Mouse (Mus musculus) bone marrow, adult 2 months (tissue): ENCODE measurements around the gene Itgb5. TPM values are rescaled to one million over a fixed set of nuclear protein-coding genes. Genes with fewer than 3 reads are reported as not detected.

Experiments used
- H3K27ac ChIP-seq: fragments of 200-500 bp; 2 replicates; pipeline ENCODE4 v1.5.1; 2012; ENCODE audit warnings: low read depth, mild to moderate bottlenecking, control low read depth, inconsistent platforms, low read length; ENCODE audit not compliant: control insufficient read depth, poor library complexity, insufficient read depth
- H3K4me1 ChIP-seq: fragments of 200-500 bp; 2 replicates; pipeline ENCODE4 v1.6.1; 2011; ENCODE audit warnings: low read length; ENCODE audit not compliant: control insufficient read depth, insufficient read depth
- H3K4me3 ChIP-seq: fragments of 200-500 bp; replicated peaks from 2 replicates; pipeline ENCODE3; 2011; ENCODE audit warnings: mild to moderate bottlenecking, low read depth, low read length, control low read depth; ENCODE audit not compliant: control insufficient read depth
- CTCF ChIP-seq: fragments of 200-500 bp; IDR thresholded peaks from 2 replicates; pipeline ENCODE4 v1.5.1; 2011; ENCODE audit warnings: low read length, control low read depth; ENCODE audit not compliant: control insufficient read depth, insufficient read depth
- POLR2A ChIP-seq: fragments of 200-500 bp; IDR thresholded peaks from 2 replicates; pipeline ENCODE4 v1.6.1; 2011; ENCODE audit warnings: low read depth, mild to moderate bottlenecking, control low read depth, low read length, borderline replicate concordance; ENCODE audit not compliant: control insufficient read depth
- WGBS: fragments of 180-500 bp; shearing (Covaris S2); methylation state at CpG from one replicate; pipeline ENCODE4 v1.1.7; 2018; 5-methylcytosine and 5-hydroxymethylcytosine counted together
- polyA plus RNA-seq: library from polyadenylated mRNA; stranded (reverse); fragments of >200 nt; gene quantifications from 2 replicates; pipeline ENCODE4 v1.2.4, GENCODE M21; 2011; ENCODE audit warnings: low replicate concordance; ENCODE audit not compliant: missing spikeins, insufficient read depth, insufficient read length

The Itgb5 gene
- polyA plus RNA-seq, 1 experiment = 31.1 TPM

DNA sequence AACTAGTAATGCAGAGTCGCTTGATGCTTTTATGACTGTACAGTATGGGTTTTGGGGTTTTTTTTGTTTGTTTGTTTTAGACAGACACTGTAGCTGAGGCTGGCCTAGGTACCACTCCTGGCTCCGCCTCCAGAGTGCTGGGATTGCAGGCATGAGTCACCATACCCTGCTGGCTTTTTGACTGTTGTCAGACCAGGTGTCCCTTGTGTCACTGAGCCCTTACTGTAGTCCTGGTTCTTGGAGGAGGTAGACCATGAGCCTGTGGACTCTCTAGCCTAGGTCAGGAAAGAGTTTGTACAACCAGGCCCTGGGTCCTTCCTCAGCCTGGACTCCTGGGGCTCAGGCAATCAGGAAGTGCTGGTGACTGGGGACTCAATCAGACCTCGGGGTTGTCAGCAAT lies 7.7 kb downstream of the Itgb5 start:
- Histone ChIP-seq H3K4me1 (no peaks in the 10 kb centered on the region; the same call in 1 of the 2 replicates), H3K4me3 (no peak overlapping the region), H3K27ac (no peak overlapping the region)
- WGBS = 51% methylated on average over 3 of the region's 3 CpGs
- TF ChIP-seq POLR2A (no peak), CTCF (no peak)

DNA sequence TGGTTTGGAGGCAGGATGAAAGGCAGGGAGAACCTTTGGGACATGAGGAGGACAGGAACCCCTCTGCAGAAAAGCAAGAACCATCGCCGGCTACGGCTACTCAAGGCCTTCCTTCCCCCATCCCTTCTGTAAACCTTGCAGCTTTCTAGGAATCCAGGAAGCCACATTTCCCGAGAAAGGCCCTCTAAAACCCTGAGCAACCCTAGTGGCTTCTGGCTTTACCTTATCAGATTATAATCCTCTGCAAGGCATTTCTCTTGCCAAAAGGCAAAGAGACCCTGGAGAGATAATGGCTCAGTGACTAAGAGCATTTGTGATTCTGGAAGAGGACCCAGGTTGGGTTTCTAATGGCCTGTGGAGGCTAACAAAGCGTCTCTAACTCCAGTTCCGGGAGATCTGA lies 11.2 kb downstream of the Itgb5 start:
- TF ChIP-seq POLR2A (no peak), CTCF (no peak)
- no peak overlapping the region for H3K27ac ChIP-seq
- H3K4me1 ChIP-seq = no peaks in the 10 kb centered on the region; the same call in 1 of the 2 replicates
- WGBS = 58% methylated on average over 6 of the region's 6 CpGs
- no peak overlapping the region for H3K4me3 ChIP-seq

DNA sequence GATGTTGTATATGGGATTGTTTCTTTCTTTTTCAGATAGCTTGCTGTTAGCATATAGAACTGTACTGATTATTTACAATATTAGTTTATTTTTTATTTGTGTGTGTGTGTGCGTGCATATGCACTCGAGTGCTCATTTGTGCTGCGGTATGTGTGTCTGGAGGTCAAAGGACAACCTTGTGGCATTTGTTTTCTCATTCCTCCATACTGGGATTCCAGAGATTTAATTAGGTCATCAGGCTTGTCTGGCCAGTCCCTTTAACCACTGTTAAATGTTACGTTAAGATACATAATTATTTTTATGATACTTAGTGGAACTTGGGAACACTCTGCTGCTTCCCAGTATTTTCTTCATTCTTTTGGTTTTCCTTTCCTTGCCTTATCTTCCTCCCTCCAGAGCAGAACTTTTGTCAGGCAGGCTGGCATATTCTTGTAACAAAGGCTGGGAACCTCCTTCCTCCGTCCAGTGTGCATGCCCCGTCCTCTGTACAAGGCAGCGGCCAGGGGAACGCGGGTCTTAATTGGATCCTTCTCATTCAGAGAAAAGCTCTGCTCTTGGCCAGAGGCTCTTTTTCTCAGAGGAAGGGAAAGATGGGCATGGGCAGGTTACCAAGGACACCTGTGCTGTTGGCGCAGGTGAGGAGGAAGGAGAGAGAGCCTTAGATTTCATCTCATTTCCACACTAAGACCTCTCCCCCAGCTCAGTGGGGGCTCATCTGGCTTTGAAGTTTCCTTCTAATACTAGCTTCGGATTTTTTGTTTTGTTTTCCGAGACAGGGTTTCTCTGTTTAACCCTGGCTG lies 12.8 kb downstream of the Itgb5 start:
- Histone ChIP-seq H3K4me1 (no peaks in the 10 kb centered on the region), H3K27ac (no peak overlapping the region), H3K4me3 (no peak overlapping the region)
- 88% methylated on average over 12 of the region's 12 CpGs for WGBS
- TF ChIP-seq CTCF = no peak
- TF ChIP-seq POLR2A = no peak

DNA sequence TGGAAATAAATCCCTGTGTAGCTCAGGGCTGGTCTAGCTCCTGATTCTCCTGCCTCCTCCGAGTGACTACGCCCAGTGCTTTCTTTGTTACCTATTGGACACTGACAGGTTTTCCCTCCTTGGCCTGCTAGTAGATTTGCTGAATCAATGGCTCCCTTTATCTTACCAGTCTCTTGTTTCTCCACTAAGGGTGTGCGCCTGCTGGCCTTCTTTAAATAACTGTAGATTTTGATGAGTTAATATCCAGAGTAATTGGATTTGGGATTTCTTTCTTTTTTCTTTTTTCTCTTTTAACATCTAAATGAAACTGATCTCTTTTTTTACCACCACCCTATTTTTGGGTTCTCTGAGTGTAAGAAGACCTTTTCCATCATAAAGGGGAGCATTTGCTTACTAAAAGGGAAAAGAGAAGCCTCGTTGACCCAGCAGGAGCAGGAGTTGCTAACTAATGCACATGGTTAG lies 14.7 kb downstream of the Itgb5 start:
- no peak overlapping the region for H3K4me3 ChIP-seq
- 72% methylated on average over 4 of the region's 4 CpGs for WGBS
- H3K4me1 ChIP-seq = no peaks in the 10 kb centered on the region
- H3K27ac ChIP-seq = no peak overlapping the region
- no peak for TF ChIP-seq POLR2A
- TF ChIP-seq CTCF = no peak

DNA sequence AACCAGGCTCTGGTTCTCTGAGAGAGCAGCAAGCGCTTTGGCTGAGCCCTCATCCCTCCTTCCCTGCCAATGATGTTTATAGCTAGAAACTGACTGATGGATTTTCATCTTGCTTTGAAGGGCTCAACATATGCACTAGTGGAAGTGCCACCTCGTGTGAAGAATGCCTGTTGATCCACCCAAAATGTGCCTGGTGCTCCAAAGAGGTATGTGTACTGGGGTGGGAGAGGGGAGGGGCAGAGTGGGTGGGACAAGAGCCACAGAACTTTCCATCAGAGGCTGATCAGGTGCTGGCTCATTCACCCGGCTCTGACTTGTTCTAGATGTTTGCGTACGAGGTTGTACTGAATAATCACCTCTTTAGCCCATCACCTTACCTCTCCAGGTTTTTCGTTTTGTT lies 15.4 kb downstream of the Itgb5 start:
- no peak overlapping the region for H3K4me3 ChIP-seq
- TF ChIP-seq POLR2A = no peak
- TF ChIP-seq CTCF = no peak
- no peak overlapping the region for H3K27ac ChIP-seq
- WGBS = 86% methylated on average over 6 of the region's 6 CpGs
- no peaks in the 10 kb centered on the region for H3K4me1 ChIP-seq

DNA sequence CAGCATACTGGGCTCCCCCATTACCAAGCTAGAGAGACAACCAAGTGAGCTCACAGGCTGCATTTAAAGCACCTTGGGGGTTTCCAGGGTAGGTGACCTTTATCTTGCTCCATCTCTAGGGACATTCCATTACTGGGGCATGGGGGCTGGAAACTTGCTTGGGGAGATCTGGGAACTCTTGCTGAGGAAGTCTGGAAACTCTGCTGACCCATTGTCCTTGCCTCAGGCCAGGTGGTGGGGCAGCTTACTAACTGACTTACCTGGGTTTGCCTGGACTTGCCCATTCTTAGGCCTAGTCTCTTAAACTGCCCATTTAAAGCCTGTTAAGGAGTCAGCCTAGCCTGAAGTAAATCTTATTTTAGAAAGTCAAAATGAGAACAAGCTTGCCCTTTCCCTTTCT lies 23.8 kb downstream of the Itgb5 start:
- no peaks in the 10 kb centered on the region; the same call in 1 of the 2 replicates for H3K4me1 ChIP-seq
- H3K4me3 ChIP-seq = no peak overlapping the region
- no peak overlapping the region for H3K27ac ChIP-seq
- TF ChIP-seq POLR2A (no peak), CTCF (no peak)

DNA sequence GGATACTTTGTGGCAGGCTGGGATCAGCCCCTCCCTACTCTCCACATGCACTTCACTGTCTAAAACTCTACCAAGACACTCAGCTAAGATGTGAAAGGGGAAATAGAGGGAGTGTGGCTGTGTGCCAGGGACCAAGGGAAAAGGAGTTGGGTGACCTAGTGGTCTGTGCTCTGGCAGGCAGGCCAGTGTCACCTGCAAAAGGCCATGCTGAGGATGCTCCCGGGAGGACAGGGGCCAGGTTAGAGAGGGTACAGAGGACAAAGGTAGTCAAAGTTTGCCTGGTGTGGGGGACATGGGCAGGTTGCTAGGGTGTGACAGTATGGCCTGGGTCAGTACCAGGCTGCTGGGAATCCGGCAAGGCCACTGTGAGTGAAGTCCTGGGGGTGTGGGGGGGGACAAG lies 29.3 kb downstream of the Itgb5 start:
- no peak overlapping the region for H3K27ac ChIP-seq
- no peak for TF ChIP-seq POLR2A
- TF ChIP-seq CTCF = no peak
- H3K4me1 ChIP-seq = peaks cover 3% of the 10 kb centered on the region
- WGBS = 51% methylated on average over 2 of the region's 2 CpGs
- no peak overlapping the region for H3K4me3 ChIP-seq

DNA sequence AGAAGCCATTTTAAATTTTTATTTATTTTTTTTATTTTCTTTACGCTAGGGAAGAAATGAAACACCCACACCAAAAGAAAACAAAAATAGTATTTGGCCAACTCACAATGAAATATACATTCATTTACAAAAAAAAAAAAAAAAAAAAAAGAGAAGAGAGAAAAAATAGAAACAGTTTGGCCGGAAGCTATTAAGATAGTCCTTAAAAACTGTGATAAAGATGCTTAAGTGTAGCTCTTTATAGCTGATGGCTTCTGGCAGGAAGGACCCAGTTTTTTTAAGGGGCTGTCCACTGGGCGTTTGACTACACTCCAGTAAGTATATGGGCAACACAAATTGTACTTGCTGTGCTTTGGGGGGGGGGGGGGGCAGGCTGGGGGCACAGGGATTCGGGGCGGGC lies 29.9 kb downstream of the Itgb5 start:
- Histone ChIP-seq H3K4me1 (peaks cover 3% of the 10 kb centered on the region), H3K27ac (no peak overlapping the region), H3K4me3 (no peak overlapping the region)
- WGBS = 53% methylated on average over 5 of the region's 5 CpGs
- TF ChIP-seq POLR2A = no peak
- TF ChIP-seq CTCF = no peak

DNA sequence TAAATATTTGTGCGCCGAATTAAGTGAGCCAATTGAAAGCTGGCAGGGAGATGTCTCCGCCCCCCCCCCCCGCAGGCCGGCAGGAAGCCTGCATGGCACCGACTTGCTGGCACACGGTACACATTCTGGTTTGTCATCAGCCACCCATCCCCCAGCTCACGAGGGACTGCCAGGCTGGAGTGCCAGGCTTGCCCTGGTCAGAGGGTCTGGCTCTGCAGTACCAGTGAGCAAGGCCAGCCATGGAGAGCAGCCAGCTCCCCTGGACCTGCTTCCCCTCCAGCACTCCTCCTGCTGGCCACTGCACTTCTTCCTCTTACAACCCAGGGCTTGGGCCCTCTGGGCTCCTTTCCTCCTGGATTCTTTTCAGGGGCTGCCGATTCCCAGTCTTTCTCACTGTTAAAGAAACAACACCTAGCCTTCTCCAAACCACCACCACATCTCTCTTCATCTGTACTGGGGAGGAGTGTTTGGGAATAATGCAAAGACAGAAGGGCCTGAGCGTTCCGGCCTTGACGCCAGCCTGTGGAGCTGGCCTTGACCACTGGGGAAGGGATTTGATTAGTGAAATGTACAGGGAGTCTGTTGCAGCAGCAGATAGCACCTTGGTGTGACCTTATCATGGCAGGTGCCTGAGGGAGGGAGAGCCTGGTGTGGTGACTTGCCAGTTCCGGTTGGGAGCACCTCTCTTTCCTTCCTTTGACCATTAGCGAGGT lies 30.7 kb downstream of the Itgb5 start:
- TF ChIP-seq CTCF (peak; percentile 22; the same call in 1 of the 2 replicates), POLR2A (no peak)
- Histone ChIP-seq H3K4me3 (peak overlapping the region; percentile 21), H3K27ac (0 out of 2 replicates have a peak overlapping the region, but pooled peaks have one; percentile 19), H3K4me1 (peaks cover 3% of the 10 kb centered on the region)
- 41% methylated on average over 14 of the region's 14 CpGs for WGBS
